Mouse (Mus musculus): ENCODE measurements at regions not wholly inside any gene's neighbourhood (a gene's known extent, or its start where the extent isn't known, plus 50 kb on each side); places are given as distances from the start of the nearest gene placed in this dataset.

GRCm38 (mm10) chr14:74166221-74166620, 474.4 kb upstream of the Htr2a start:
- TF ChIP-seq CTCF (IDR thresholded peaks at IDR 0.05; ENCODE audit: insufficient read depth, low read depth, low read length): no peak
- TF ChIP-seq POLR2A (IDR thresholded peaks at IDR 0.05; ENCODE audit: insufficient read depth, low read depth, low read length): no peak
